Mouse (Mus musculus): ENCODE results near the gene Ap1g1. TPM values are rescaled to one million over a fixed set of nuclear protein-coding genes. Genes with fewer than 3 reads are reported as not detected.

Gene Ap1g1
- total RNA-seq, 1 experiment from 2014 or later, result 71.5 TPM

GRCm38 (mm10) chr8:109907376-109907775 lies 129.0 kb downstream of the Ap1g1 start:
- no peak for ATAC-seq (replicated peaks; ENCODE audit: low read depth, poor library complexity, severe bottlenecking)

Other genes starting within 250 kb of the Ap1g1 start
- 43.7 and 52.7 TPM in 2 replicates for gene Dhx38, start 212.7 kb upstream of the Ap1g1 start, total RNA-seq (2017)
- 12.4 and 17.7 TPM in 2 replicates for gene Txnl4b, start 212.7 kb upstream of the Ap1g1 start, total RNA-seq (2017)
- 19.9 and 26.4 TPM in 2 replicates for gene Hp, start 199.4 kb upstream of the Ap1g1 start, total RNA-seq (2017)
- gene Dhodh, start 169.9 kb upstream of the Ap1g1 start, total RNA-seq (2017), result 21.9 and 23.1 TPM in 2 replicates
- 0.82 and 1.0 TPM in 2 replicates for gene Pkd1l3, start 164.0 kb upstream of the Ap1g1 start, total RNA-seq (2017)
- gene Ist1, start 85.3 kb upstream of the Ap1g1 start, total RNA-seq (2017), result 63.5 and 85.4 TPM in 2 replicates
- gene Zfp821, start 73.0 kb upstream of the Ap1g1 start, total RNA-seq (2017), result 4.3 and 7.5 TPM in 2 replicates
- 8.9 and 13.4 TPM in 2 replicates for gene Atxn1l, start 40.8 kb upstream of the Ap1g1 start, total RNA-seq (2017)
- 6.0 and 10.7 TPM in 2 replicates for gene Phlpp2, start 90.0 kb downstream of the Ap1g1 start, total RNA-seq (2017)
- gene Marveld3, start 183.6 kb downstream of the Ap1g1 start, total RNA-seq (2017), result not detected in 2 replicates
- gene Tat, start 211.9 kb downstream of the Ap1g1 start, total RNA-seq (2017), result not detected in 2 replicates